Mouse (Mus musculus) c-Kit-positive CD71-positive TER-119-positive erythroid progenitor cells, embryonic 14.5 days (primary cell): ENCODE measurements around the gene A530032D15Rik.
"Not testable (repeated sequence)": the region's sequence is repeated elsewhere in the genome, so short reads cannot be mapped to it uniquely, and the experiment has no call there.

Experiments used
- DNase-seq: peaks from one replicate; pipeline ENCODE4 v3.0.0-alpha.2; 2013; ENCODE audit warnings: low spot score

The A530032D15Rik gene

DNA sequence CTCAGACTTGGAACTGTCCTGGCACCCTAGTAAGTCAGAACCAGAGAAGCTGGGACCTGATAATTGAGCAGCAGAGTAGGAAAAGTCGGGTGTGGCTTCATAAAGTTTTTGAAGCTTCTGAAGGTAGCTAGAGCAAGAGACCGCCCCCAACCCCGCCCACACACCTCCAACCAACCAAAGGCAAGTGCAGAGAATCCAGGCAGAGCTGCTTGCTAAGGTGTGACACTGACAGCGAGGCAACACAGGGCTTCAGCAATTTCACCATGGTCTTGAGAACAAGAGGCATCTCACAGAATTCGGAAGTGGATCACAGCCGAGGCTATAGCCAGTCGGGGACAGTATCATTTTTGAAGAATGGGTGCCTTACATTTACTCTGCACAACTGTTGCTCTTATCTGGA is at the start of gene A530032D15Rik:
Gene A530032D15Rik (minus strand): TSS at position 101 of the 400 bp plus-strand sequence.
- not testable (repeated sequence) for DNase-seq

- DNase-seq, result not testable (repeated sequence)
These were observed 45.5 kb upstream of the A530032D15Rik start for GRCm38 (mm10) chr1:85155151-85155550.

DNA sequence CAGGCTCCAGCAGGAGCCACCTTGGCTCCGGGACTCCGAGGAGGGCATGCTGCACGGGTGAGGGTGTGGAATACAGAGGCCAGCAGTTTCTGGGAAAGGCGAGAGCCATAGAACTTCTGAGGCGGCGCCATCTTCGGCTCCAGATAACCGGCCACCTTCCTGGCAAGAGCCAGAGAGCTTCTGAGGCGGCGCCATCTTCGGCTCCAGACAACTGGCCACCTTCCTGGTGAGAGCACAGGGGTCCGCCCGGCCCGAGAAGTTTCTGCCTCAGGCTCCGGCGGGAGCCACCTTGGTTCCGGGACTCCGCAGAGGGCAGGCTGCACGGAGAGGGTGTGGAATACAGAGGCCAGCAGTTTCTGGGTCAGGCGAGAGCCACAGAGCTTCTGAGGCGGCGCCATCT is 24.0 kb upstream of the A530032D15Rik start:
- not testable (repeated sequence) for DNase-seq

DNA sequence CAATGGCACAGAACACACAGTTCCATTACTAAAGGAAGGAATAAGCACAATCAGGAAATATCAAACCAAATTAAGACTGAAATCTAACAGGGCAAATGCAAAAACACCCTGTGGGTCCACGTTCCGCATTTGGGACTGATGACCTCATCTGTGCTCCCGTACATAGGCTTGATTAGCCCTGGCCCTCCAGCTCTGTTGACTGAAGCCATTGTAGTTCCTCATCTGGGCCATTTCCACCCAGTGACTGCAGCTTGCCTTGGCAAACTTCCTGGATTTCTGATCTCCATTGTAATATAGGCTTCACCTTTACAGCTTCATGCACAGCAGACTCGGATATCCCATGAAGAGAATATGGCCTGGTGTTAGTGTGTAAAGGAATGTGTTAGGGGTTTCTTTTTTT is 12.2 kb upstream of the A530032D15Rik start:
- not testable (repeated sequence) for DNase-seq

GRCm38 (mm10) chr1:85118341-85118740 is 8.7 kb upstream of the A530032D15Rik start:
- DNase-seq, result not testable (repeated sequence)

GRCm38 (mm10) chr1:85117537-85117936 is 7.9 kb upstream of the A530032D15Rik start:
- DNase-seq, result not testable (repeated sequence)

GRCm38 (mm10) chr1:85114666-85115402 is 5.2 kb upstream of the A530032D15Rik start:
- not testable (repeated sequence) for DNase-seq

GRCm38 (mm10) chr1:85114078-85114477 is 4.4 kb upstream of the A530032D15Rik start:
- DNase-seq, result not testable (repeated sequence)

- DNase-seq, result not testable (repeated sequence)
These were observed 3.2 kb upstream of the A530032D15Rik start for GRCm38 (mm10) chr1:85112889-85113288.

GRCm38 (mm10) chr1:85112266-85112665 is 2.6 kb upstream of the A530032D15Rik start:
- DNase-seq, result not testable (repeated sequence)

- DNase-seq, result not testable (repeated sequence)
These were observed 1.9 kb upstream of the A530032D15Rik start for GRCm38 (mm10) chr1:85111572-85111971.

- not testable (repeated sequence) for DNase-seq
These were observed 1.2 kb upstream of the A530032D15Rik start for GRCm38 (mm10) chr1:85110876-85111275.

DNA sequence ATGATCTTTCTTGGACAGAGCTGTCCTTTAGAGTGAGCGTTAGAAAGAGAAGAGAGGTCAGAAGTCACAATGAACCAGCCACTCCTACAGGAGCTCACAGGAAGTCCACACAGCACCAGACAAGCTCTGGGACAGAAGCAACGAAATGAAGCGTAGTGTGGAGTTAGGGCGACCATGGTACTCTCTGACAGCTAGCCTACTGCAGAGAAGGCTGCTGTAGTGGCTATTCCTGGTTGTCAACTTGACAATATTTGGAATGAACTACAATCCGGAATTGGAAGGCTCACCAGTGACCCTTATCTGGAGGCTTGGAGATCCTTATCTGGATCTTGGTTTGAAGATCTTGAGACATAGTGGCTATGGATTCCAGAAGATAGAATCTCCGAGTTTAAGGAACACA is 3.6 kb downstream of the A530032D15Rik start:
- not testable (repeated sequence) for DNase-seq

DNA sequence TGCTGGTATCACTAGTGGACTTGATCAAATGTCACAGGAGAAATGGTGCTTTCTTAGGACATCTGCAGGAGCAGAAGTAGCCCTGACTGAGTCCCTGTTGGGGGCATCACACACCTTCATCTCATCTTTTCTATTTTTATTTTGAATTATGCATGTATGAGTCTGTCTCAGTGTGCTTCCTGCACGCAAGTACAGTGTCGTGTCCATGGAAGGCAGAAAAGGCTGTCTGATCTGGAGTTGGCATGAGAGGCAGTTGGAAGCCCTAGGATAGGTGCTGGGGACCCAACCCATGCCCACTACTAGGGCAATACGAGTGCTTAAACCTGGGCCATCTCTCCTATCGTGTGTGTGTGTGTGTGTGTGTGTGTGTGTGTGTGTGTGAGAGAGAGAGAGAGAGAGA is 4.3 kb downstream of the A530032D15Rik start:
- not testable (repeated sequence) for DNase-seq

DNA sequence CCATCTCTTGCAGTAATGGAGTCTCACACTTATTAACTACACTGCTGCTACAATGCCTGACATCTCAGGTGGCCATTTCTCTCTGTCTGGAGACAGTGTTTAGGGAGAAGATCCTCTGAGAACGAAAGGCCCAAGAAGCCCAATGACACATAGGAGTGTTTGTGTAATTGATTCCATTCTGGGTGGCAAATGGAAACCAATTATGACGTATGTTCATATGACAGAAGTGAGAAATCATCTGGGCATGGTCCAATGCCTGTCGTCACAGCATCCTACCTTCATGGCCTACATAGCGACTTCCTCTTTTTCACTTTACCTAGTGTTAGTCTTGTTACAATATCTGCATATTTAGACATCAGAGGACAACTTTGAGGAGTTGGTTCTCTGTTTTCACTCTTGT is 7.9 kb downstream of the A530032D15Rik start:
- not testable (repeated sequence) for DNase-seq

DNA sequence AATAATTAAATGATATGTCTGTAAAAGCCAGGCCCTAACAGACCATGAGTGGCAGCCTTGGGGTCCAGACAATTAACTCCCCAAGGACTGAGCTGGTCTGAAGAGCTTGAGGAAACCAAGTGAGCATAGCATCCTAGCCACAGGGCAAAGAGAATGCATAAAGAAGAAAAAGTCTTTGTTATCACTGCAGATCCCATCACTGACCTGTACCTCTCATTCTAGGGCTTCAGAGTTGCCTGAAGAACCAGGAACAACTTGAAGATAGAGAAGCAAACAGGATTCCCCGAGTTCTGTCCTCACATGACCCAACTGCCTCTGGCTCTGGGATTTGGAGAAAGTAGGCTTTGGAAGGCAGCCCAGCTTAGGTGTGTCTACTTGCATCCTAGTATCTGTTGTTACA is 9.8 kb downstream of the A530032D15Rik start, which contains the start of gene Gm10553:
Gene Gm10553 (plus strand): TSS at position 301 of the 400 bp plus-strand sequence.
- DNase-seq, result not testable (repeated sequence)

DNA sequence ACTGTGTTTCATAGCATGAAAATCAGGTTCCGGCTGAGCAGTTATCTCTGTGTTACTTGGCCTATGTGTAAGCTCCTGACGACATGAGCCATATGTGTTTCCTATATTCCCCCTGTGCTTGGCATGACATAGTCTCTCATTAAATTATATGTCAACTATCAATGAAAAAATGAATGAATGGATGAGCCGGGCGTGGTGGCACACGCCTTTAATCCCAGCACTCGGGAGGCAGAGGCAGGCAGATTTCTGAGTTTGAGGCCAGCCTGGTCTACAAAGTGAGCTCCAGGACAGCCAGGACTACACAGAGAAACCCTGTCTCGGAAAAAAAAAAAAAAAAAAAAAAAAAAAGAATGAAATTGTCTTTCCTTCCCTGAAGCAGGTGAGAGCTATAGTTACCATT is 10.6 kb downstream of the A530032D15Rik start:
- not testable (repeated sequence) for DNase-seq

- not testable (repeated sequence) for DNase-seq
These were observed 16.6 kb downstream of the A530032D15Rik start for GRCm38 (mm10) chr1:85093011-85093572.

- DNase-seq, result not testable (repeated sequence)
These were observed 17.5 kb downstream of the A530032D15Rik start for GRCm38 (mm10) chr1:85092169-85092568.

GRCm38 (mm10) chr1:85086211-85086610 is 23.4 kb downstream of the A530032D15Rik start:
- not testable (repeated sequence) for DNase-seq

DNA sequence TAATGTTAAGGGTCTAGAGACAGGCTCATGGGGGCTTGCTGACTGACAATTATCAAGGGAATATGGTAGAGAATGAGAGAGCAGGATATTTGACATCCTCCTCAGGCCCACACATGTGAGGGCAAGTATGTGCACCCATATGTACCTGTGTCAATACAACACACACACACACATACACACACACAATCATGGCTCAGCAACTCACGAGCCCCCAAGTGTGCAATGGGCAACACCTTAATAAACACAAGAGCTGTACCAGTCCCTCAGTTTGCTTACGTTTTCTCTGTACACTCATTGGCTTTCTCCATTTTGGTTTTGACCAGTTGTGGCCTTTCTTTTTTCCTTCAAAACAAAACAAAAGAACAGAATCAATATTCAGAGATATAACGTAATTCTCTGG is 24.9 kb downstream of the A530032D15Rik start:
- DNase-seq, result not testable (repeated sequence)

DNA sequence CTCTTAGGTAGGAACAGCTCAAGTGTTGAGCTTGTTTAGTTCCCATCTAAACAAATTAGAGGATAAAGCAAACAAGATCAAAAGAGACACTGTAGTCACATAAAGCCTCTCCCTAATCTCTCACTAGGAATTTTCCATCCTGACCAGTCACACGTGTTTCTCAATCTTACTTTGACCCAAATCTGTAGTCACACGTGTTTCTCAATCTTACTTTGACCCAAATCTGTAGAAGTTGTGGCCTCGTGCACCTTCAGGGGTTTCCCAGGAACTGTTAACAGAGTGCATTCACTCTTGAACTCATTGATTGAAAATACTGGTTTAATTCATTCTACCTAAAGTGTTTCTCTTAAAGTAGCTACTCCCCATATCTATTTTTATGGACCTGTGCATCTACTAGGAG is 36.6 kb downstream of the A530032D15Rik start:
- DNase-seq, result not testable (repeated sequence)

DNA sequence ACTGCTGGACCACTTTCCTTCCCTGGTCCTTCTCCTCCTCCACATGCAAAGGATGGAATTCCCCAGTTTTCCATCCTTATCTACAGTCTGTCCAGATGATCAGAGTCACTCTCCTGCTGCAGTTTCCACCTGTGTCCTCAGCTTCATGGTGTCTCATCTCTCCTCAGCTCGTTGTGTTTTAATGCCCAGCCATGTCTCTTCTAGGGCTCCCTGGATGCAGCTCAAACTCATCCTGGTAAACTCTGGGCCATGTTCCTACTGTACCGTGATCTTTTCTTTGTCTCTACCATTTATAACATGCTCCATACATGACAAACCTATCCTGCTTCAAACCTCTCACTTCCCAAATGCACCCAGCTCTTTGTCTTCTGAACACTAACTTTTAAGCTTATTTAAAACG is 38.0 kb downstream of the A530032D15Rik start:
- not testable (repeated sequence) for DNase-seq
